Mouse (Mus musculus) heart, postnatal 0 days (tissue): ENCODE measurements around the gene 3110082J24Rik.

Experiments
- CTCF ChIP-seq: IDR thresholded peaks from 2 replicates; pipeline ENCODE4 v1.5.1; 2016; ENCODE audit warnings: antibody characterized with exemption, control low read depth, low read depth
- EP300 ChIP-seq: IDR thresholded peaks from 2 replicates; pipeline ENCODE4 v1.6.1; 2016; ENCODE audit warnings: antibody characterized with exemption, low read depth

GRCm38 (mm10) chr5:30154013-30154412, 48.1 kb upstream of the 3110082J24Rik start:
- no peak for TF ChIP-seq CTCF
- no peak for TF ChIP-seq EP300
